Mouse (Mus musculus): ENCODE measurements around the gene Abcb9.

- no peak for TF ChIP-seq POLR2A (IDR thresholded peaks at IDR 0.05; ENCODE audit: low read depth, low read length)
- no peak for TF ChIP-seq CTCF (IDR thresholded peaks at IDR 0.05; ENCODE audit: borderline replicate concordance, insufficient read depth, low read length)
Observed at GRCm38 (mm10) chr5:124083850-124084587, 11.6 kb downstream of the Abcb9 start.
